Mouse (Mus musculus) left cerebral cortex, adult 8-10 months (tissue): Measurements from ENCODE around the gene Pde10a. TPM values are rescaled to one million over a fixed set of nuclear protein-coding genes. Genes with fewer than 3 reads are reported as not detected.

Experiments
- DNase-seq, 2 experiments: peaks; one replicate each; pipeline ENCODE4 v3.0.0; 2022; ENCODE audit warnings: low spot score in 2 of 2
- total RNA-seq, 4 experiments: library from RNA; stranded (reverse); gene quantifications; 2 replicates each; pipeline ENCODE4 v1.2.4; 2022

Gene Pde10a
- total RNA-seq, 4 experiments from 2014 or later = 174 to 238 (median 211) TPM

GRCm38 (mm10) chr17:8836292-8836691 is 311.1 kb downstream of the Pde10a start:
- no peak for DNase-seq

- no peak for DNase-seq
Observed at GRCm38 (mm10) chr17:8838252-8838651, 313.1 kb downstream of the Pde10a start.

GRCm38 (mm10) chr17:8839237-8840011 is 314.3 kb downstream of the Pde10a start:
- no peak for DNase-seq

GRCm38 (mm10) chr17:8841094-8841493 is 315.9 kb downstream of the Pde10a start:
- no peak for DNase-seq

- no peak for DNase-seq
Observed at GRCm38 (mm10) chr17:8841897-8842540, 316.8 kb downstream of the Pde10a start.

GRCm38 (mm10) chr17:8842662-8843061 is 317.5 kb downstream of the Pde10a start:
- DNase-seq = no peak

GRCm38 (mm10) chr17:8843941-8844340 is 318.8 kb downstream of the Pde10a start:
- no peak for DNase-seq

- DNase-seq = no peak
Observed at GRCm38 (mm10) chr17:8846506-8846905, 321.3 kb downstream of the Pde10a start.

- DNase-seq = peak; percentile 45 to 59
Observed at GRCm38 (mm10) chr17:8847558-8847957, 322.4 kb downstream of the Pde10a start.

GRCm38 (mm10) chr17:8851846-8852245 is 326.7 kb downstream of the Pde10a start:
- no peak for DNase-seq

GRCm38 (mm10) chr17:8856430-8857371 is 331.5 kb downstream of the Pde10a start:
- no peak for DNase-seq

GRCm38 (mm10) chr17:8858636-8859421 is 333.7 kb downstream of the Pde10a start:
- peak; percentile 34 to 95 for DNase-seq

GRCm38 (mm10) chr17:8859489-8859888 is 334.3 kb downstream of the Pde10a start:
- DNase-seq = no peak

- DNase-seq = no peak
Observed at GRCm38 (mm10) chr17:8864638-8865497, 339.7 kb downstream of the Pde10a start.

- DNase-seq = no peak
Observed at GRCm38 (mm10) chr17:8867331-8868237, 342.4 kb downstream of the Pde10a start.

GRCm38 (mm10) chr17:8869287-8869686 is 344.1 kb downstream of the Pde10a start:
- no peak for DNase-seq

- no peak for DNase-seq
Observed at GRCm38 (mm10) chr17:8870848-8871247, 345.7 kb downstream of the Pde10a start.

GRCm38 (mm10) chr17:8871396-8871795 is 346.2 kb downstream of the Pde10a start:
- DNase-seq = no peak
